Mouse (Mus musculus): Measurements from ENCODE around the gene 1700003E16Rik. TPM values are rescaled to one million over a fixed set of nuclear protein-coding genes. Genes with fewer than 3 reads are reported as not detected.

1700003E16Rik gene
- polyA plus RNA-seq, 1 experiment from 2014 or later = 0.96 TPM

GRCm38 (mm10) chr6:83179390-83180117 is 23.4 kb downstream of the 1700003E16Rik start:
- peaks cover 28% of the 10 kb centered on the region for H3K36me3 ChIP-seq (ENCODE audit: control insufficient read depth, insufficient read depth, low read length)
- peak overlapping the region; percentile 45 for H3K9ac ChIP-seq (ENCODE audit: low read depth, low read length)
- ATAC-seq (ENCODE audit: low FRiP score, low TSS enrichment) = peak; percentile 70
- H3K9me3 ChIP-seq (ENCODE audit: control insufficient read depth, low read length) = no peaks in the 10 kb centered on the region
- WGBS = 21% methylated on average over 12 of the region's 12 CpGs
- no peak overlapping the region for H3K27ac ChIP-seq (ENCODE audit: low read depth, low read length)
- peak overlapping the region; percentile 57 for H3K4me2 ChIP-seq (replicated peaks; ENCODE audit: low read depth, low read length)
- no peaks in the 10 kb centered on the region for H3K27me3 ChIP-seq (ENCODE audit: control insufficient read depth, insufficient read depth, low read length)
- peaks cover 12% of the 10 kb centered on the region for H3K4me1 ChIP-seq (ENCODE audit: control insufficient read depth, insufficient read depth, low read length)
- peak overlapping the region; percentile 25 for H3K4me3 ChIP-seq (ENCODE audit: low read length)

DNA sequence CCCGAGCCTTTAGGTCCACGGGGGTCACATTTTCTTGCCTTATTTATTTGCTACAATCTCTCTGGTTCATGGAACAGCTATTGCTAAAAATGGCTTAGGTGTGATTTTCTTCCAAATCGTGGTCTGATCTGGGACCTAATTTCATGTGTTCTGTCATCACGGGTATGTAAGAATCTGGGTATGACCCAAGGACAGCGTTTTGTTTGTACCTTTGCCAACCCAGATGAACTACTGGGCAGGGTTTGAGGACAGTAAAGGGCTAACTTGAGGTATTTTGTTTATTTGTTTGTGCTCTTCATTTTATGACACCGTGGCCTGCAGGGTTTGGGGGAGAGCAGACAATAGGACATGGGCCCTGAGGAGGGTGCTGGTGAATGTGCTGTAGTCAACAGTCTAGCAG is 24.4 kb downstream of the 1700003E16Rik start:
- Histone ChIP-seq H3K27ac (ENCODE audit: low read depth, low read length) (no peak overlapping the region), H3K4me2 (replicated peaks; ENCODE audit: low read depth, low read length) (no peak overlapping the region), H3K9ac (ENCODE audit: low read depth, low read length) (no peak overlapping the region), H3K4me1 (ENCODE audit: control insufficient read depth, insufficient read depth, low read length) (peaks cover 14% of the 10 kb centered on the region), H3K27me3 (ENCODE audit: control insufficient read depth, insufficient read depth, low read length) (no peaks in the 10 kb centered on the region), H3K9me3 (ENCODE audit: control insufficient read depth, low read length) (no peaks in the 10 kb centered on the region), H3K36me3 (ENCODE audit: control insufficient read depth, insufficient read depth, low read length) (peaks cover 29% of the 10 kb centered on the region), H3K4me3 (ENCODE audit: low read length) (no peak overlapping the region)
- 80% methylated on average over 6 of the region's 6 CpGs for WGBS
- no peak for ATAC-seq (ENCODE audit: low FRiP score, low TSS enrichment)

GRCm38 (mm10) chr6:83184858-83185435 is 28.7 kb downstream of the 1700003E16Rik start:
- H3K27ac ChIP-seq (ENCODE audit: low read depth, low read length) = no peak overlapping the region
- H3K4me1 ChIP-seq (ENCODE audit: control insufficient read depth, insufficient read depth, low read length) = peaks cover 13% of the 10 kb centered on the region
- no peaks in the 10 kb centered on the region for H3K27me3 ChIP-seq (ENCODE audit: control insufficient read depth, insufficient read depth, low read length)
- no peak overlapping the region for H3K9ac ChIP-seq (ENCODE audit: low read depth, low read length)
- no peak overlapping the region for H3K4me3 ChIP-seq (ENCODE audit: low read length)
- ATAC-seq (ENCODE audit: low FRiP score, low TSS enrichment) = no peak
- no peak overlapping the region for H3K4me2 ChIP-seq (replicated peaks; ENCODE audit: low read depth, low read length)
- WGBS = 88% methylated on average over 3 of the region's 3 CpGs
- H3K9me3 ChIP-seq (ENCODE audit: control insufficient read depth, low read length) = no peaks in the 10 kb centered on the region
- peaks cover 39% of the 10 kb centered on the region for H3K36me3 ChIP-seq (ENCODE audit: control insufficient read depth, insufficient read depth, low read length)

GRCm38 (mm10) chr6:83185895-83186861 is 30.0 kb downstream of the 1700003E16Rik start:
- Histone ChIP-seq H3K9me3 (ENCODE audit: control insufficient read depth, low read length) (no peaks in the 10 kb centered on the region), H3K36me3 (ENCODE audit: control insufficient read depth, insufficient read depth, low read length) (peaks cover 51% of the 10 kb centered on the region), H3K27me3 (ENCODE audit: control insufficient read depth, insufficient read depth, low read length) (no peaks in the 10 kb centered on the region), H3K27ac (ENCODE audit: low read depth, low read length) (0 out of 2 replicates have a peak overlapping the region, but pooled peaks have one; percentile 7), H3K4me2 (replicated peaks; ENCODE audit: low read depth, low read length) (peak overlapping the region; percentile 46), H3K4me1 (ENCODE audit: control insufficient read depth, insufficient read depth, low read length) (peaks cover 12% of the 10 kb centered on the region), H3K9ac (ENCODE audit: low read depth, low read length) (peak overlapping the region; percentile 42; the same call in 1 of the 2 replicates), H3K4me3 (ENCODE audit: low read length) (peak overlapping the region; percentile 23)
- 12% methylated on average over 25 of the region's 25 CpGs for WGBS
- ATAC-seq (ENCODE audit: low FRiP score, low TSS enrichment) = peak; percentile 90

DNA sequence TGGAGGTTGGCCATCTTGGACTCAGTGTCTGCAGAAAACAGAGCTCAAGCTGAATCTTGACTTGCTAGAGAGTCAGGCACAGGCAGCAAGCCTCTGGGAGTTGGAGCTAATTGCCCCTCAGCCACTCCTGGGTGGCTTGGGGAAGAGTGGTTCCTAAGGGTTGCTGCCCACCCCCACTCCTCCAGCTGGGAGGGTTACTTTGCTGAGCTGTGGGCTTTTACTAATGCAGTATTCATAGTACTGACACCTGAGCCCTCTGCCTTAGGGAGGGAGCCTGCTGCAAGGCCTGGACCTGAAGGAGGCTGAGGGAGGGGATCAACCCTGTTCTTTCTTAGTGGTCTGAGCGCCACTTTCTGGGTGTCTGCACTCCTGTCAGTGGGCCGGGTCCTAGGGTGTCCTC is 30.7 kb downstream of the 1700003E16Rik start:
- 87% methylated on average over 2 of the region's 2 CpGs for WGBS
- no peak overlapping the region for H3K4me3 ChIP-seq (ENCODE audit: low read length)
- H3K36me3 ChIP-seq (ENCODE audit: control insufficient read depth, insufficient read depth, low read length) = peaks cover 59% of the 10 kb centered on the region

DNA sequence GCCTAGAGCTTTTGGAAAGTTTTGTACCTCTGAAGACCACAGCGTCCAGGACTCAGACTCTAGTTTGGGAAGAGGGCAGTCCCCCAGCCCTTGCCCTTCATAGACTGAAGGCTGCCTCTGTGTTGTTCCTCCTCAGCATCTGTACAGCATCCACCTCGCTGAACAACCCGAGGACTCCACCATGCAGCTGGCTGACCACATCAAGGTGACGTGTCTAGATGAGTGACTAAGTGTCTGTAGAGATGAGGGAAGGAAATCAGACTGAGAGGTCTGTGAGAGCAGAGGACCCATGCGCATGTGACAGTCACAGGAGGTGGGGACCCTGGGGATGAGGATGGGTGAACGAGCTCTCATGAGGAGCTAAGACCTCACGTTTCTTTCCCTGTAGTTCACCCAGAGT is 37.4 kb downstream of the 1700003E16Rik start:
- no peak overlapping the region for H3K4me2 ChIP-seq (replicated peaks; ENCODE audit: low read depth, low read length)
- 90% methylated on average over 7 of the region's 7 CpGs for WGBS
- H3K27me3 ChIP-seq (ENCODE audit: control insufficient read depth, insufficient read depth, low read length) = no peaks in the 10 kb centered on the region
- no peak overlapping the region for H3K9ac ChIP-seq (ENCODE audit: low read depth, low read length)
- no peaks in the 10 kb centered on the region for H3K4me1 ChIP-seq (ENCODE audit: control insufficient read depth, insufficient read depth, low read length)
- H3K9me3 ChIP-seq (ENCODE audit: control insufficient read depth, low read length) = no peaks in the 10 kb centered on the region
- no peak overlapping the region for H3K4me3 ChIP-seq (ENCODE audit: low read length)
- no peak overlapping the region for H3K27ac ChIP-seq (ENCODE audit: low read depth, low read length)
- peaks cover 97% of the 10 kb centered on the region for H3K36me3 ChIP-seq (ENCODE audit: control insufficient read depth, insufficient read depth, low read length)
- ATAC-seq (ENCODE audit: low FRiP score, low TSS enrichment) = no peak

More for the DNA sequence above, 30.7 kb downstream of the 1700003E16Rik start:
- ATAC-seq (ENCODE audit: low FRiP score, low TSS enrichment) = no peak
- no peak overlapping the region for H3K27ac ChIP-seq (ENCODE audit: low read depth, low read length)
- H3K27me3 ChIP-seq (ENCODE audit: control insufficient read depth, insufficient read depth, low read length) = no peaks in the 10 kb centered on the region
- no peak overlapping the region for H3K9ac ChIP-seq (ENCODE audit: low read depth, low read length)
- H3K4me2 ChIP-seq (replicated peaks; ENCODE audit: low read depth, low read length) = no peak overlapping the region
- no peaks in the 10 kb centered on the region for H3K9me3 ChIP-seq (ENCODE audit: control insufficient read depth, low read length)
- H3K4me1 ChIP-seq (ENCODE audit: control insufficient read depth, insufficient read depth, low read length) = peaks cover 12% of the 10 kb centered on the region

DNA sequence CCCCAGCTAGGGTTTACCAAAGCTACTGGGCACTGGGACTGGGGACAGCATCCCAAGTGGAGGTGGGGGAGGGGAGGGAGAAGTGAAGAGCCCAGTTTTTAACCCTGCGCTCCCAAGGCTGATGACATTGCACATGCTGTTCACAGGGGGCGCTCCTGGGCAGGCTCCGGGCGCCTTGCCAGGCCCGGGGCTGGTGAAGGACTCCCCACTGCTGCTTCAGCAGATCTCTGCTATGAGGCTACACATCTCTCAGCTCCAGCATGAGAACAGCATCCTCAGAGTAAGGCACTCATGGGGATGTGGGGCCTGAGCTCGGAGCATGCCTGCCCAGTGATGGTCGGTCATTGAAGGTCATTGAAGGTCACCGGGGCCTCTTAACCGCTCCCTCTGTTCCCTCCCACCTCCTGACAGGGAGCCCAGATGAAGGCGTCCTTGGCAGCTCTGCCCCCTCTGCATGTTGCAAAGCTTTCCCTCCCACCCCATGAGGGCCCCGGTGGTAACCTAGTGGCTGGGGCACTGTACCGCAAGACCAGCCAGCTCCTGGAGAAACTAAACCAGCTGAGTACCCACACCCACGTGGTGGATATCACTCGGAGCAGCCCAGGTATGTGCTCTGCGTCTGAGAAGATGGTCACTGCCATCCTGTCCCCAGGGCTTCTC is 41.3 kb downstream of the 1700003E16Rik start:
- Histone ChIP-seq H3K4me1 (ENCODE audit: control insufficient read depth, insufficient read depth, low read length) (no peaks in the 10 kb centered on the region), H3K9ac (ENCODE audit: low read depth, low read length) (no peak overlapping the region), H3K27ac (ENCODE audit: low read depth, low read length) (no peak overlapping the region), H3K4me2 (replicated peaks; ENCODE audit: low read depth, low read length) (no peak overlapping the region), H3K9me3 (ENCODE audit: control insufficient read depth, low read length) (no peaks in the 10 kb centered on the region), H3K4me3 (ENCODE audit: low read length) (no peak overlapping the region), H3K27me3 (ENCODE audit: control insufficient read depth, insufficient read depth, low read length) (no peaks in the 10 kb centered on the region), H3K36me3 (ENCODE audit: control insufficient read depth, insufficient read depth, low read length) (peaks cover 77% of the 10 kb centered on the region)
- WGBS = 50% methylated on average over 15 of the region's 15 CpGs
- ATAC-seq (ENCODE audit: low FRiP score, low TSS enrichment) = no peak

- H3K36me3 ChIP-seq (ENCODE audit: control insufficient read depth, insufficient read depth, low read length) = peaks cover 22% of the 10 kb centered on the region
- H3K4me3 ChIP-seq (ENCODE audit: low read length) = no peak overlapping the region
- 88% methylated on average over 4 of the region's 4 CpGs for WGBS
- no peaks in the 10 kb centered on the region for H3K27me3 ChIP-seq (ENCODE audit: control insufficient read depth, insufficient read depth, low read length)
- no peaks in the 10 kb centered on the region for H3K4me1 ChIP-seq (ENCODE audit: control insufficient read depth, insufficient read depth, low read length)
- H3K9me3 ChIP-seq (ENCODE audit: control insufficient read depth, low read length) = no peaks in the 10 kb centered on the region
- H3K4me2 ChIP-seq (replicated peaks; ENCODE audit: low read depth, low read length) = no peak overlapping the region
- ATAC-seq (ENCODE audit: low FRiP score, low TSS enrichment) = no peak
- H3K27ac ChIP-seq (ENCODE audit: low read depth, low read length) = no peak overlapping the region
- H3K9ac ChIP-seq (ENCODE audit: low read depth, low read length) = no peak overlapping the region
Observed at GRCm38 (mm10) chr6:83203320-83203719, 47.1 kb downstream of the 1700003E16Rik start.
